Mouse (Mus musculus) spleen, postnatal 10 days (tissue): Measurements from ENCODE around the gene Blm.

Experiments used
- DNase-seq, 2 experiments: peaks; one replicate each; pipeline ENCODE4 v3.0.0; 2021 to 2022; ENCODE audit warnings: low spot score in 2 of 2

Blm gene

DNA sequence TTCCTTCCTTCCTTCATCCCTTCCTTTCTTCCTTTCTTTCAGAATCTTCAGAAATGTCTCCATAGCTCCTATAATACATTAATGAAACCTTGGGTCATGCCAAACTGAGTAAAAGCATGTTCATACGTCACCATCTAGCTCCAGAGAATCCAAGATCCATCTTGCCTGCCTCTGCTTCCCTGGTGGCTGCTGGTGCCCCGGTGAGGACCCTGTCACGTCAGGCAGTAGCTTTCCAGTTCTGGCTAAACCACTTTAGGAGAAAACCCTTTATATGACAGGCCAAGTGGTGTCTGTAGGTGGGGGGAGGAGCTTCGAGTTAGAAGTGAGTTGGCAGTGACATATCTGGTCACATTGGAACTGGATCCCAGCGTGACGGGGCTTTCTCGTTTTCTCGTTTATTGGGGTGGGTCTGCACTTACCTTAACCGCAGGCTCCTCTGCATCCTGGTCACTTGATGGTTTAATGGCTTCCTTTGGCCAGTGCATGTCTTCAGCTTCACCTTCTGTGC lies 129.7 kb downstream of the Blm start, which contains the start of gene Furin:
Gene Furin, minus strand, starts transcription at position 249 of the 508 bp plus-strand sequence.
- no peak for DNase-seq
